Mouse (Mus musculus): ENCODE data around the gene Epop.

Epop gene

DNA sequence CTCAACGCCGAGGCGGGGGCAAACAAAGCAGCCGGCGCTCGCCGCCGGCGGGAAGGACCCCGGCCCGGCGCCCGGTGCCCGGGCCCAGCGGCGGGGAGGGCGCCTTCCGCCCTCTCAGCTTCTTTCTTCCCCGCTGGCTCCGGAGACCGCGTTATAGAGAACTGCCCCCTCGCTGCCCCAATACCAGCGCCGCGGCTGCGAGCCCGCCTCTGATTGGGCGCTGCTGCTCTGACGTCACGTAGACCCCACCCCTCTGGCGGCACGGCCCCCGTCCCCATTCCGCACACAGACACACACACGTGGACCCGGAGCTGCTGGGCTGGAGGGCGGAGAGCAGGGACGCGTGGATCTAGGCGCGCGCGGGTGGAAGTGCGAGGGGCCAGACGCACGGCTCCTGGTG is at the start of gene Epop:
Gene Epop (minus strand): TSS at position 127 of the 400 bp plus-strand sequence.
- peak; percentile 88 for DNase-seq (ENCODE audit: low read depth, low spot score)

DNA sequence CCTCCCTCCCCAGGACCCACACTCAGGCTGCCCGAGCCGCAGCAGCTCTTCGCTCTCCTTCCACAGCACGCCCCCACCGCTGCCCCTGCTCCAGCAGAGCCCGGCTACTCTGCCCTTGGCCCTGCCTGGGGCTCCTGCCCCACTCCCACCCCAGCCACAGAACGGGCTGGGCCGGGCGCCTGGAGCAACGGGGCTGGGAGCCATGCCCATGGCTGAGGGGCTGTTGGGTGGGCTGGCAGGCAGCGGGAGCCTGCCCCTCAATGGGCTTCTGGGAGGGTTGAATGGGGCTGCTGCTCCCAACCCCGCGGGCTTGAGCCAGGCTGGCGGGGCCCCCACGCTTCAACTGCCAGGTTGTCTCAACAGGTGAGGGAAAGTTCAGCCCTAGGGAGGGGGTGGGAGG is 48.8 kb upstream of the Epop start:
- Histone ChIP-seq H3K36me3 (ENCODE audit: control insufficient read depth, insufficient read depth, low read length, poor library complexity, severe bottlenecking) (peaks cover 35% of the 10 kb centered on the region), H3K27me3 (ENCODE audit: control insufficient read depth, insufficient read depth, low read length, poor library complexity, severe bottlenecking) (no peaks in the 10 kb centered on the region)
- DNase-seq (ENCODE audit: low read depth, low spot score) = no peak

More for the DNA sequence above, at the start of gene Epop:
- H3K27me3 ChIP-seq (ENCODE audit: control insufficient read depth, insufficient read depth, low read length, poor library complexity, severe bottlenecking) = peaks cover 2% of the 10 kb centered on the region; the same call in 1 of the 2 replicates
- H3K36me3 ChIP-seq (ENCODE audit: control insufficient read depth, insufficient read depth, low read length, poor library complexity, severe bottlenecking) = no peaks in the 10 kb centered on the region

DNA sequence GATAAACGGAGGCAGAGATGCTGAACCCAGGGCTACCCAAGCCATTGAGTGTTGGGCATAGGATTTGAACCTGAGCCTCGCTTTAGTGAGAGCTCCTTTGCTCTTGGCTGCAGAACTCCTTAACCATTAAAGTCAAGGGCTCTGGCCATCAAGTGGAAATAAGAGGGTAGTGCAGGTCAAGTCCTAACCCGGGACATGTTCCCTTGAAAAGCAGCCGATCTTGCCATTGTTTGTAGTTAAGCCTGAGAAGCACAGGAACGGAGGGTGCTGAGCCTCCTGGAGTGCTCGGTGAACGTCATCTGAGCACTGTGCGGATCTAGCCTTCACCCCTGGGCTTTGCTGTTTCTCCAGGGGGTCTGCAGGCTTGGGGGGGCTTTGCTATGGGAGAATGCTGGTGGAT is 48.3 kb upstream of the Epop start:
- peaks cover 38% of the 10 kb centered on the region for H3K36me3 ChIP-seq (ENCODE audit: control insufficient read depth, insufficient read depth, low read length, poor library complexity, severe bottlenecking)
- H3K27me3 ChIP-seq (ENCODE audit: control insufficient read depth, insufficient read depth, low read length, poor library complexity, severe bottlenecking) = no peaks in the 10 kb centered on the region
- DNase-seq (ENCODE audit: low read depth, low spot score) = no peak

DNA sequence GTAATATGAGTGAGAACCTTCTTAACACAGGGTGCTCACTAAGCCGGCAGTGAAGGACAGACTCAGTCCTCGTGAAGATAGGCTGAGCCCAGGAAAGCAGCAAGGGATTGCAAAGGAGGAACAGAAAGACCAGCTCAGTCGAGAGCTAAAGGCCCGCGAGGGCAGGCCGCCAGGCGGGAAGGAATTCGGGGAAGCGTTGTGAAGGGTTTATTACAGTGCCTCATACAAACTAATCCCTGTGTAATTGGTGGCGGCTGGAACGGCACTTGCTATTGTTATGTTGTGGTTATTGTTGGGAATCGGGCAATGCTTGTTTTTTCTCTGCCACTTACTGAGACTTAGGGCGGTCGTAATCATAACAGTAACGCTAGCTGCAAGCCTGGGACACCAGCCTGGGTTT is 47.9 kb upstream of the Epop start:
- no peak for DNase-seq (ENCODE audit: low read depth, low spot score)
- Histone ChIP-seq H3K36me3 (ENCODE audit: control insufficient read depth, insufficient read depth, low read length, poor library complexity, severe bottlenecking) (peaks cover 38% of the 10 kb centered on the region), H3K27me3 (ENCODE audit: control insufficient read depth, insufficient read depth, low read length, poor library complexity, severe bottlenecking) (no peaks in the 10 kb centered on the region)

DNA sequence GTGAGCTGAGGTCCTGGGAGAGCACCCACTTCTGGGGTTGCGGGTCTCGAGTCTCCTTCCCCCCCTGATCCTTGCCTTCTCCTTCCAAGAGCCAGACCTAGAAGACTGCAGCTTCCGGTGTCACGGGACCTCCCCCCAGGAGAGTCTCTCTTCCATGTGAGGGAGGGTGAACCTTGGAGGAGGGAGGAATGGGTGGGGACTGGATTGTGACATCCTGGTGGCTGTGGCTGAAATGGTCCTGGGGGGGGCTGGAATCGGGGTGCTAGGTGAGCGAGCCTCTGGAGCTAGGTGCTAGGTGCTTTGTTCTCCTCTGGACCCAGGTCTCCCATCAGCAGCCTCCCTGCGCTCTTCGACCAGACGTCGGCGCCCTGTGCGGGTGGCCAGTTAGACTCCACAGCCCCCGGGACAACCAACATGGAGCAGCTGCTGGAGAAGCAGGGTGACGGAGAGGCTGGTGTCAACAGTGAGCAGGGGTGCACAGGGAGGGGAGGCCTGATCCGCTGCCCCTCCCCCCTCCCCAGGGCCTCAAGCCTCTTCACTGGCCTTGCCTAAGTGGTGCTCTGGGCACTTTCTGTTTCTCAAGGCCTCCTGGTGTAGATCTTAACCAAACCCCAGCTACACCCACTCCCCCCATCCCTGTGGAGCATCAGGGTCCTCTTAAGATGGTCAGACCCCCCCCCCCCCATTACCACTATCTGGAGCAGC is 46.7 kb upstream of the Epop start:
- Histone ChIP-seq H3K27me3 (ENCODE audit: control insufficient read depth, insufficient read depth, low read length, poor library complexity, severe bottlenecking) (no peaks in the 10 kb centered on the region), H3K36me3 (ENCODE audit: control insufficient read depth, insufficient read depth, low read length, poor library complexity, severe bottlenecking) (peaks cover 31% of the 10 kb centered on the region)
- no peak for DNase-seq (ENCODE audit: low read depth, low spot score)

DNA sequence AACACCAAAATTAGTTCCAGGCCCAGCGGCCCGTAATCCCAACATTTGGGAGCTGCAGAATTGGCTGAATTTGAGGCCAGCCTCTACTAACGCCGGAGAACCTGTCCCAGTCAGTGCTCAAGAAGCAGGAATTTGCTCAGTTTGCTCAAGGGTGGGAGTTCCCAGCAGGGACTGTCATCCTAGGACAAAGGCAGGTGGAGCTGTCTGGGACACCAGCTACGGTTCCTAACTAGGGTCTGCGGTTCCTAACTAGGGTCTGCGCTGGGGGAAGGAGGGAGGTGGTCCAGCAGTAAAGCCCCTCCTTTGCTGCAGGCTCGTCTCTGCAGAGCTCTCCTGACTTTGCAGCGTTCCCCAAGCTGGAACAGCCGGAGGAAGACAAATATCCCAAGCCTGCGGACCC is 43.6 kb upstream of the Epop start:
- H3K36me3 ChIP-seq (ENCODE audit: control insufficient read depth, insufficient read depth, low read length, poor library complexity, severe bottlenecking) = peaks cover 28% of the 10 kb centered on the region
- no peak for DNase-seq (ENCODE audit: low read depth, low spot score)

GRCm38 (mm10) chr11:97671177-97671527 is 41.6 kb upstream of the Epop start:
- H3K36me3 ChIP-seq (ENCODE audit: control insufficient read depth, insufficient read depth, low read length, poor library complexity, severe bottlenecking) = peaks cover 22% of the 10 kb centered on the region
- no peak for DNase-seq (ENCODE audit: low read depth, low spot score)
- no peaks in the 10 kb centered on the region for H3K27me3 ChIP-seq (ENCODE audit: control insufficient read depth, insufficient read depth, low read length, poor library complexity, severe bottlenecking)

More for the DNA sequence above, 43.6 kb upstream of the Epop start:
- no peaks in the 10 kb centered on the region for H3K27me3 ChIP-seq (ENCODE audit: control insufficient read depth, insufficient read depth, low read length, poor library complexity, severe bottlenecking)

DNA sequence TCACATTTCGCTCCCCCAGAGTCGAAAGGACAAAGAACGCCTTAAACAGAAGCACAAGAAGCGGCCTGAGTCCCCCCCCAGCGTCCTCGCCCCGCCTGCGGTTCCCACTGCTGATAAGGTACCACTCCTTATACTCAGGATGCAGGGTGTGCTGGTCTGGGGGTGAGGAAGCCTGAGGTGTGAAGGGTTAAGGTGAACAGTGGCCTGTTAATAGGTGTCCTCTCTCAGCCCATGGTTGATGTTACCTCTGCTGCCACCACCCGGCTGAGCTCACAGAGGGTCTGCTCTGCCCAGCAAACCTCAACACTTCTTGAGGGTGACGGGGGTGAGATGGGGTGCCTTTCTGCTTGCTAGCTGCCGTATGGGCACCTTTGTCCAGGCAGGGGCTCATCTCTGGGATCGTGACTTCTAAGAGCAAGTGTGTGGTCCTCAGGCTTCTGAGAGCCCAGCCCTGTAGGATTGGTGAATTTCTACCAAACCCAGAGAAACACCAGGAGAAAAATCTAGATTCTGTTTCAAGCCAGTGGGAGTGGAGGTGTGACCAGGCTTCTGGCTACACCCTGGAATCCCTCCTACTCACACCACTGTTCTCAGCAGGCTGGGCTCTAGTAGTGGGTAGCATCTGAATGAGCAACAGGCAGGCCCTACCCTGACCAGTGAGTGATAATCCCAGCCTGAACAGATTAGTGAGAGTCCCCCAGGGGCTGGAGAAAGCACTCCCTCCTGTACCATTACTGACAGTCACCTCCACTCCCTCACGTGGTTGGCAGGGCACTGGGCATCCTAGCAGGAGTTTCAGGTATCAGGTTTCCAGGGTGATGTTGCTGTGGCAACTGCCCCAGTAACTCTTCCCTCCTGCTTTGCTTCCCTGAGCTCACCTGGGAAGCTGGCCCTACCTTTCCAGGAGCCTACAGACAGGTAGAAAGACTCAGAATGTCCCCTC is 41.0 kb upstream of the Epop start:
- peaks cover 22% of the 10 kb centered on the region for H3K36me3 ChIP-seq (ENCODE audit: control insufficient read depth, insufficient read depth, low read length, poor library complexity, severe bottlenecking)
- no peak for DNase-seq (ENCODE audit: low read depth, low spot score)
- no peaks in the 10 kb centered on the region for H3K27me3 ChIP-seq (ENCODE audit: control insufficient read depth, insufficient read depth, low read length, poor library complexity, severe bottlenecking)

GRCm38 (mm10) chr11:97669829-97670228 is 40.3 kb upstream of the Epop start:
- DNase-seq (ENCODE audit: low read depth, low spot score) = no peak
- Histone ChIP-seq H3K27me3 (ENCODE audit: control insufficient read depth, insufficient read depth, low read length, poor library complexity, severe bottlenecking) (no peaks in the 10 kb centered on the region), H3K36me3 (ENCODE audit: control insufficient read depth, insufficient read depth, low read length, poor library complexity, severe bottlenecking) (peaks cover 19% of the 10 kb centered on the region)

DNA sequence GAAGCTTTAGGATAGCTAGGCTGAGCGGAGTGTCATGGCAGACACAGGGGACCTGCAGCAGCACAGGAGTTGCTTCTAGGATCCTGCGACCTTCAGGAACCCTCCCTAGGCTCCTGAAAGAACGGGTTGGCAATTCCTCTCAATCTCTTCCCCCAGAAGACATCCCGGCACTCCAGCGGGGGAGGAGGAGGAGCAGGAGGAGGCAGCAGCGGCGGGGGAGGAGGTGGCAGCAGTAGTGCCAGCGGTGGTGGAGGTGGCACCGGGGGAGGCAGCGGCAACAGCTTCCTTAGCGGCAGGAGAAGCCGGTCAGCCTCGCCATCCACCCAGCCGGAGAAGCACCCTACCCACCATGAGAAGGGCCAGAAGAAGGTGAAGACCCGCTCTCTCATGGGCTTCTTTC is 39.8 kb upstream of the Epop start:
- H3K36me3 ChIP-seq (ENCODE audit: control insufficient read depth, insufficient read depth, low read length, poor library complexity, severe bottlenecking) = peaks cover 19% of the 10 kb centered on the region
- H3K27me3 ChIP-seq (ENCODE audit: control insufficient read depth, insufficient read depth, low read length, poor library complexity, severe bottlenecking) = no peaks in the 10 kb centered on the region
- no peak for DNase-seq (ENCODE audit: low read depth, low spot score)

DNA sequence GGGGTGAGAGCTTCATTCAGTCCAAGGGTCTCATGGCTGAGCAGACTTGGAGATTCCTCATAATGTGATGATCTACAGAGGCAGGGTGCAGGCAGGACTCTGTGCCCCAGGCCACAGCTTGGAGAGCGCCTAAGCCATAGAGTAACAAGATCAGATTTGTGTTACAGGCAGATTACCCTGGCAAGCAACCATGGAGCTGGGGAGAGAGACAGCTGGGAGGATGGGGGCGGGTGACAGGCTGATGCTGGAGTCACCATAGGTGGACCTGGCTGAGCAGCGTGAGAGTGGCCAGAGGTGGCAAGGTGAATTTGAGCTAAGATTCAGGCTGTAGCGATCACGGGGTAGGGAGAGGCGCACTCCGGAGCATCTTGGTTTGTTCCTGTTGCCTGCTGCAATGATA is 38.7 kb upstream of the Epop start:
- Histone ChIP-seq H3K36me3 (ENCODE audit: control insufficient read depth, insufficient read depth, low read length, poor library complexity, severe bottlenecking) (peaks cover 19% of the 10 kb centered on the region), H3K27me3 (ENCODE audit: control insufficient read depth, insufficient read depth, low read length, poor library complexity, severe bottlenecking) (no peaks in the 10 kb centered on the region)
- no peak for DNase-seq (ENCODE audit: low read depth, low spot score)

DNA sequence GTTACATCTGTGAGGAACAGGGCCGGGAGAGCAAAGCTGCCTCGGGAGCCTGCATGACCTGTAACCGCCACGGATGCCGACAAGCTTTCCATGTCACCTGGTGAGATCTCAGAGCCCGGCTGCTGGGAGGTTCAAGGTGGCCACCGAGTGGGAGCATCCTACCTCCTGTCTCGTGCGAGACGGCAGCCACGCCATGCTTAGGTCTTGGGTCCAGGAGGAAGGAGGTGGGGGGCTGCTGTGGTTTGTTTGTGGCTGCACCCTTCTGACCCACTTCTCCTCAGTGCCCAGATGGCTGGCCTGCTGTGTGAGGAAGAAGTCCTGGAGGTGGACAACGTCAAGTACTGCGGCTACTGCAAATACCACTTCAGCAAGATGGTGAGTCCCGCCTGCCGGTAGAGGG is 37.3 kb upstream of the Epop start:
- H3K36me3 ChIP-seq (ENCODE audit: control insufficient read depth, insufficient read depth, low read length, poor library complexity, severe bottlenecking) = peaks cover 16% of the 10 kb centered on the region
- H3K27me3 ChIP-seq (ENCODE audit: control insufficient read depth, insufficient read depth, low read length, poor library complexity, severe bottlenecking) = no peaks in the 10 kb centered on the region
- no peak for DNase-seq (ENCODE audit: low read depth, low spot score)

GRCm38 (mm10) chr11:97666221-97666620 is 36.7 kb upstream of the Epop start:
- Histone ChIP-seq H3K27me3 (ENCODE audit: control insufficient read depth, insufficient read depth, low read length, poor library complexity, severe bottlenecking) (no peaks in the 10 kb centered on the region), H3K36me3 (ENCODE audit: control insufficient read depth, insufficient read depth, low read length, poor library complexity, severe bottlenecking) (peaks cover 16% of the 10 kb centered on the region)
- peak; percentile 33 for DNase-seq (ENCODE audit: low read depth, low spot score)

GRCm38 (mm10) chr11:97665431-97665830 is 35.9 kb upstream of the Epop start:
- no peak for DNase-seq (ENCODE audit: low read depth, low spot score)

GRCm38 (mm10) chr11:97664771-97665240 is 35.3 kb upstream of the Epop start:
- Histone ChIP-seq H3K27me3 (ENCODE audit: control insufficient read depth, insufficient read depth, low read length, poor library complexity, severe bottlenecking) (no peaks in the 10 kb centered on the region), H3K36me3 (ENCODE audit: control insufficient read depth, insufficient read depth, low read length, poor library complexity, severe bottlenecking) (peaks cover 11% of the 10 kb centered on the region)
- DNase-seq (ENCODE audit: low read depth, low spot score) = no peak

More at GRCm38 (mm10) chr11:97665431-97665830, 35.9 kb upstream of the Epop start:
- Histone ChIP-seq H3K36me3 (ENCODE audit: control insufficient read depth, insufficient read depth, low read length, poor library complexity, severe bottlenecking) (peaks cover 12% of the 10 kb centered on the region), H3K27me3 (ENCODE audit: control insufficient read depth, insufficient read depth, low read length, poor library complexity, severe bottlenecking) (no peaks in the 10 kb centered on the region)

All from splenic B cell, adult 2 months (primary cell).